Mouse (Mus musculus) cerebellum, adult 2 months (tissue): ENCODE results near the gene Il17rc. TPM values are rescaled to one million over a fixed set of nuclear protein-coding genes. Genes with fewer than 3 reads are reported as not detected.

Experiments used
- DNase-seq, 2 experiments: peaks; one replicate each; pipeline ENCODE4 v3.0.0; 2021
- H3K27ac ChIP-seq: fragments of 200-500 bp; 2 replicates; pipeline ENCODE4 v1.5.1; 2012; ENCODE audit warnings: low read length, control low read depth, inconsistent platforms; ENCODE audit not compliant: insufficient read depth
- H3K27me3 ChIP-seq: fragments of 200-500 bp; 2 replicates; pipeline ENCODE4 v1.6.1; 2012; ENCODE audit warnings: inconsistent platforms, mild to moderate bottlenecking, low read length, moderate library complexity; ENCODE audit not compliant: control insufficient read depth, insufficient read depth
- H3K4me1 ChIP-seq: fragments of 200-500 bp; 2 replicates; pipeline ENCODE4 v1.6.1; 2011; ENCODE audit warnings: low read length; ENCODE audit not compliant: control insufficient read depth, insufficient read depth
- H3K4me3 ChIP-seq: fragments of 200-500 bp; replicated peaks from 2 replicates; pipeline ENCODE3; 2011; ENCODE audit warnings: mild to moderate bottlenecking, low read depth, low read length, control low read depth; ENCODE audit not compliant: insufficient read depth
- CTCF ChIP-seq: fragments of 200-500 bp; IDR thresholded peaks from 2 replicates; pipeline ENCODE4 v1.5.1; 2011; ENCODE audit warnings: low read depth, mild to moderate bottlenecking, control low read depth, low read length, moderate library complexity, borderline replicate concordance; ENCODE audit not compliant: insufficient read depth
- POLR2A ChIP-seq: fragments of 200-500 bp; IDR thresholded peaks from 2 replicates; pipeline ENCODE4 v1.6.1; 2011; ENCODE audit warnings: low read length, control low read depth, borderline replicate concordance; ENCODE audit not compliant: insufficient read depth
- WGBS: fragments of 180-500 bp; shearing (Covaris S2); methylation state at CpG from one replicate; pipeline ENCODE4 v1.1.7; 2018; 5-methylcytosine and 5-hydroxymethylcytosine counted together
- polyA plus RNA-seq: library from polyadenylated mRNA; depleted of rRNA; stranded (reverse); fragments of >200 nt; gene quantifications from 2 replicates; pipeline ENCODE4 v1.2.3, GENCODE M21; 2012

Il17rc gene
- polyA plus RNA-seq, 1 experiment, result 6.6 TPM

DNA sequence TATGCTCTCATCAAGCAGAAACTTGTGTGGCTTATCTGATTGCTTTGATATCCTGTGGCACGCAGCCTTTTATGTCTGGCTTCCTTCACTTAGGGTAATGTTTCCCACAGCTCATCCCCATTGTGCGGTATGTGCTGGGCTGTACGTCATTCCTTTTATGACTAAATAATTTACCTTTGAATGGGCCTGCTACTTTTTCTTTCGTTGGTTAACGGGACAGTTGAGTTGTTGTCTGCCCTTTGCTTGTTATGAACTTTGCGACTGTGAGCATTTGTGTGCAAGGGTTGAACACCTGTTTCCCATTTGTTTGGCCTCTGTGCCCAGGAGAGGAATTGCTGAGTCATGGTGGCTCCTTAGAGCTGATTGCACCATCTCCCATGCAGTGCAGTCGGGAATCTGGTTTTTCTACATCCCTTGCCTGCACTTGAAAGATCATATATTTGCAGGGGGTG lies 15.9 kb downstream of the Il17rc start:
- Histone ChIP-seq H3K27ac (no peak overlapping the region), H3K27me3 (no peaks in the 10 kb centered on the region), H3K4me3 (no peak overlapping the region), H3K4me1 (peaks cover 15% of the 10 kb centered on the region; the same call in 1 of the 2 replicates)
- no peak for TF ChIP-seq CTCF
- no peak for TF ChIP-seq POLR2A
- WGBS, result 49% methylated on average over 7 of the region's 7 CpGs
- peak in 1 of 2 experiments; percentile 23 for DNase-seq

DNA sequence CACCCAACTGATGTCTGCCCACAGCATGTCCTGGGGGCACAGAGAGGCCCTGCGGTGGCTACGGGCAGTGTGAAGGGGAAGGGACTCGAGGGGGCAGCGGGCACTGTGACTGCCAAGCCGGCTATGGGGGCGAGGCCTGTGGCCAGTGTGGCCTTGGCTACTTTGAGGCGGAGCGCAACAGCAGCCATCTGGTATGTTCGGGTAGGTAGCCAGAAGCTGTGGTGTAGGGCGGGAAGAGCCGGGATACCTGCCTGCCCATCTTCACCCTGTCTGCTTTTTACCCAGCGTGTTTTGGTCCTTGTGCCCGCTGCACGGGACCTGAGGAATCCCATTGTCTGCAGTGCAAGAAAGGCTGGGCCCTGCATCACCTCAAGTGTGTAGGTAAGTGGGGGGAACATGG lies 18.2 kb downstream of the Il17rc start:
- H3K27me3 ChIP-seq, result no peaks in the 10 kb centered on the region
- 37% methylated on average over 14 of the region's 14 CpGs for WGBS
- TF ChIP-seq POLR2A, result no peak
- no peak for TF ChIP-seq CTCF
- no peak overlapping the region for H3K4me3 ChIP-seq
- DNase-seq, result peak; percentile 59 to 62
- H3K4me1 ChIP-seq, result peaks cover 10% of the 10 kb centered on the region; the same call in 1 of the 2 replicates
- H3K27ac ChIP-seq, result no peak overlapping the region

DNA sequence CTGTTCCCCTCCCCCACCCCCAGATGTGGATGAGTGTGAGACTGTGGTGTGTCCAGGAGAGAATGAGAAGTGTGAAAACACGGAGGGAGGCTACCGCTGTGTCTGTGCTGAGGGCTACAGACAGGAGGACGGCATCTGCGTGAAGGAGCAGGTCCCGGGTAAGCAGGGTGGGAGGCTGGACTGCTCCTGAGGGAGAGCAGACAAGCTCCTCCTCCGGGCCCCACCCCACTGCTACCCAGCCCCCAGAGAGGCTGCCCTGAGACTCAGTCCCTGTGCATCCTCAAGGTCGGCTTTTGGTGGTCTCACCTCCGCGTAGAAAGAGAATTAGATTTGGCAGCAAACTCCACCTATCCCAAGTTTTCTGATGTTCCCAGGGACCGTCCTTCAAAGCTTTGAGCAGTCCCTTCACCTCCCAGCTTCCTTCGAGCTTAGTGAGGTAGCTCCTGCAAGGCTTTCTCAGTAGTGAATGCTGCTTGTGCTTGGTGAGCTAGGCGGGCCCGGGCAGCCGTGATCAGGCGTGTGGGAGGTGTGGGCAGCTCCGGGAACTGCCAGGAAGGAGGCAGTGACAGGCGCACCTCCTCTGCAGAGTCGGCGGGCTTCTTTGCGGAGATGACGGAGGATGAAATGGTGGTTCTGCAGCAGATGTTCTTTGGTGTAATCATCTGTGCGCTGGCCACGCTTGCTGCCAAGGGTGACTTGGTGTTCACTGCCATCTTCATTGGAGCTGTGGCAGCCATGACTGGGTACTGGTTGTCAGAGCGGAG lies 21.1 kb downstream of the Il17rc start:
- H3K4me3 ChIP-seq, result no peak overlapping the region
- peaks cover 8% of the 10 kb centered on the region for H3K4me1 ChIP-seq
- no peaks in the 10 kb centered on the region for H3K27me3 ChIP-seq
- peak in 1 of 2 experiments; percentile 31 for DNase-seq
- 66% methylated on average over 24 of the region's 24 CpGs for WGBS
- H3K27ac ChIP-seq, result no peak overlapping the region
- TF ChIP-seq CTCF, result no peak
- no peak for TF ChIP-seq POLR2A

DNA sequence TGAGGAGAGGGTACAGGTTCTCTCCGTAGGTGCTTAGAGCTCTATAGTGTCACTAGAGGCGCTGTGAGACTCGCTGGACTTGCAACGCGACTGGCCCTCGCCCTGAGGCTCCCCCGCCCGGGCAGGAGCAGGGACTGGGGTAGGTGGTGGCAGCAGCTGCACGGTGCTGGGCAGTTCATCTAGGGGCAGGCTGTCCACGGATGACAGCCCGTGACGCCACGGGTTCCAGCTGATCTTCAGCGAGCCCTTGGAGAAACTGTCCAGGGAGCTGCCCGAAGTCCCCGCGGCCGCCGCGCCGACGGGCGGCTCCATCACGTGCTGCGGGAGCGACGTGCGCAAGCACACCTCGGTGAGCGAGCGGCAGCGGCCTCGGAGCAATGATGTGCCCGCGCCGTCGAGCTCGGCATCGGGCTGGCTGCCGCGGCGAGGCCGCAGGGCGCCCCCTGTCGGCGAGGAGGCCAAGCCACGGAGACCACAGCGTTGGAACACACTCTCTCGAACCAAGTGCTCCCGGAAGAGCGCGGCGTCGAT lies 23.1 kb downstream of the Il17rc start:
- 13% methylated on average over 54 of the region's 54 CpGs for WGBS

DNA sequence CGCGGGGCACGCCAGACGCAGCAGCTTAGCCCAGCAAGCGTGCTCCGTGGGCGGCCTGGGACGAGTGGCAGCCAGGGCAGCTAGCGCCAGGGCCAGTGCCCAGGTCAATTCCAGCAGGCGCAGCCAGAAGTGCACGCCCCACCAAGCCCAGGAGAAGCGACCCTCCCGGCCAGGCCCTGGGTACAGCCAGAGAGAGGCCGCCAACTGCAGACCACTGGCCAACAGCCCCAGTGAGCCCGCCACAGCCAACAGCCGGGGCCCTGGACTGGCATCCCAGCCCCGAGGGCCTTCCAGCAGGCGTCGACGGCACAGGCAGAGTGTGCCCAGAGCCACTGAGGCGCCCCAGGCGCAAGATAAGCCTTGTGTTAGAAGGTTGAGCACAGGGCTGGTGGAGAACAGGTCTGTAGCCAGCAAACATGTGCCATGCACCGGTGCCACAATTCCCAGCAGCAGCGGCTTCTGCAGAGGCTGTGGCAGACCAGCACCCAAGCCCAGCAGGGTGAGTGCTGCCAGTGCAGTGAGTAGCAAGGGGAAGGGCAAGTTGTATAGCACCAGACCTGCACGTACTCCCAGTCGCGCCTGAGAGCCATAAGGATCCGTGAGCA lies 23.9 kb downstream of the Il17rc start:
- no peaks in the 10 kb centered on the region; the same call in 1 of the 2 replicates for H3K4me1 ChIP-seq
- H3K27me3 ChIP-seq, result no peaks in the 10 kb centered on the region
- 57% methylated on average over 28 of the region's 28 CpGs for WGBS
- no peak overlapping the region for H3K4me3 ChIP-seq
- TF ChIP-seq POLR2A, result no peak
- TF ChIP-seq CTCF, result no peak
- no peak overlapping the region for H3K27ac ChIP-seq
- DNase-seq, result peak in 1 of 2 experiments; percentile 46

More for the DNA sequence above, 23.1 kb downstream of the Il17rc start:
- TF ChIP-seq POLR2A (0 out of 2 replicates have a peak, but pooled peaks have one; percentile 29), CTCF (peak; percentile 54)
- peak overlapping the region; percentile 5 for H3K4me3 ChIP-seq
- peak; percentile 47 to 62 for DNase-seq
- no peak overlapping the region for H3K27ac ChIP-seq
- peaks cover 7% of the 10 kb centered on the region for H3K4me1 ChIP-seq
- no peaks in the 10 kb centered on the region for H3K27me3 ChIP-seq

DNA sequence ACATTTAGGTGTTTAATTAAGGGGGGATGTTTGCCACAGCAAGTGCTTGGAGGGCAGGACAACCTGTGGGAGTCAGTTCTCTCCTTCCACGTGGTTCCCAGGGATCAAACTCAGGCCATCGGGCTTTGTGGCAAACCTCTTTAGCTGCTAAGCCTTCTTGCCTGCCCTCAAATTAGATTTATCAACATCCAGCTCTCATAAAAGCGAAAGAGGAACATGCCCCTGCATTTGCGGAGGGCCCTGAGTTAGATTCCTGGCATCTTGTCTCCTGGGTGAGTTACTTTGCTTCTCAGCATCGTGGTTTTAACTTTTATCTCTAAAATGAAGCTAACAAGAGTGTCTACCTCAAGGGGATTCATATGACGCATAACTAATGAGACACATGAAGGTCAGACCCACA lies 28.1 kb downstream of the Il17rc start:
- WGBS, result 80% methylated on average over 6 of the region's 6 CpGs
- H3K27me3 ChIP-seq, result no peaks in the 10 kb centered on the region
- no peak for DNase-seq
- H3K4me3 ChIP-seq, result no peak overlapping the region
- no peaks in the 10 kb centered on the region; the same call in 1 of the 2 replicates for H3K4me1 ChIP-seq
- TF ChIP-seq CTCF, result no peak
- no peak overlapping the region for H3K27ac ChIP-seq

DNA sequence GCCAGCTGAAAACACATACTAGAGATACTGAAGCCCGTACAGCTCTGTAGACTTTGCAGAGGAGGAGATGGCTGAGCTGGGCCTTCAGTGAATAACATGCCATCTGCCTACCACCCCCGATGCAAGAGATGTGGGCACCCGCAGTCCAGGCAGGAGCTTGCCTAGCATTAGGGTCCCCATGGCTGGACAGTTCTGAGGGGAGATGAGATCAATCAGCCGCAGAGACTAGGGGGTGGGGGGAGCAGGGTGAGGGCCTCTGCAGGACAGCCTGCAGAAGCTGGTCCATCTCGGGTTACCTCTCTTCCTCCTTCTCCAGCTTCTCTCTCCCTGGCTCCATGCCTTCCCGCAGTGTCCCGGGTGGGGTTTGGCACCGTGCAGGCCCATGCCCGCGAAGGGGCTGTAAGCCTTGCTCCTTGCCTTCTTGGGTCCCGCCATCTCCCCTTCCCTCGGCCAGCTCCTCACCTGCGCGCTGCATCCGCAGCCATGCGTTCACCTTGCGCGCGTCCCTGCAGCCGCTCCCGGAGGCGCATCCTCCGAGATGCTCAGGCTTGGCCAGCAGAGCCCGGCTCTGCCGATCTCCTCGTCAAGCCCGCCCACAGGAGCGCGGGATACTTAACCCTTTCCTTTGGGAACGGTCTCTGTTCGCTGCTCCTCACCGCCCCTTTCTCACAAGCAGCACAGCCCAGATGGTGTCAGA lies 30.3 kb downstream of the Il17rc start, which contains the start of gene Prrt3:
Gene Prrt3, minus strand, starts transcription at position 544 of the 697 bp plus-strand sequence.
- peak; percentile 87 to 90 for DNase-seq
- Histone ChIP-seq H3K27me3 (no peaks in the 10 kb centered on the region), H3K27ac (peak within 1 kb of the TSS; percentile 93), H3K4me3 (peak within 1 kb of the TSS; percentile 95), H3K4me1 (no peaks in the 10 kb centered on the region)
- TF ChIP-seq POLR2A (peak; percentile 94), CTCF (no peak)
- under 1% methylated on average over 30 of the region's 32 CpGs for WGBS

DNA sequence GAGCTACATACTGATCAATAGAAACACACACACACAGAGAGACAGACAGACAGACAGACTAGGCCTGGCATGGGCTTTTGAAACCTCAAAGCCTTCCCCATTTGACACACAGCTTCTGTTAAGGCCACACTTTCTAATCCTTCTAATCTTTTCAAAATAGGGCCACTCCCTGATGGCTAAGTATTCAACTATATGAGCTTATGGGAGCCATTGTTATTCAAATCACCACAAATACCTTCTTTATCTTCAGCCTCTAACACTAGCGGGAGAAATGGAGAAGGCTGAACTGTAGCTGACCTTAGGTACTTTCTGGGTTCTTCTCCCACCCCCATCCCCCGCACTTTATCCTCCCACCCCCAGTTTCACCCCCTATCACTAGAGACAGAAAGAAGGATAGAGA lies 31.6 kb downstream of the Il17rc start:
- Histone ChIP-seq H3K4me1 (peaks cover 2% of the 10 kb centered on the region; the same call in 1 of the 2 replicates), H3K4me3 (no peak overlapping the region), H3K27ac (no peak overlapping the region), H3K27me3 (no peaks in the 10 kb centered on the region)
- WGBS, result 95% methylated on average over 2 of the region's 2 CpGs
- DNase-seq, result no peak
- TF ChIP-seq CTCF (no peak), POLR2A (no peak)
